Mouse (Mus musculus): ENCODE results near the gene Arglu1. TPM values are rescaled to one million over a fixed set of nuclear protein-coding genes. Genes with fewer than 3 reads are reported as not detected.

Arglu1 gene
- polyA plus RNA-seq, 1 experiment from 2014 or later: 197 TPM

DNA sequence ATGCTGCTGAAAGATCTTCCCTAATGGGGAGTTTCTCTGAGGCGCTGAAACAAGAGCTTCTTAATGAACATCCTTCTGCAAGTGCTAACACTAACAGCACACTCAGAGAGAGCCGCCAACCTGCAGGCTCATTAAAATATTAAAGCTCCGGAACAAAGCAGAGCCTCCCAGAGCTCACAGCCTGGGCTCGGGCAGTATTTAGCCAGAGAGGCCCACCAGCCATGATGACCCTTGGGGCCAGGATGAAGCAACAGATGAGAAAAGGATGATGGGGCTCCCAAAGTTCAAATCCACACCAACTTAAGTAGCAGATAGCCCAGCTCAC, 50.1 kb downstream of the Arglu1 start:
- peaks cover 25% of the 10 kb centered on the region for H3K4me1 ChIP-seq
- no peaks in the 10 kb centered on the region for H3K9me3 ChIP-seq
- H3K27ac ChIP-seq: no peak overlapping the region
- H3K4me2 ChIP-seq (replicated peaks): no peak overlapping the region
- 0 out of 2 replicates have a peak, but pooled peaks have one; percentile 31 for ATAC-seq (ENCODE audit: low FRiP score, low read depth)
- H3K27me3 ChIP-seq (replicated peaks): no peaks in the 10 kb centered on the region
- peaks cover 13% of the 10 kb centered on the region; the same call in 1 of the 2 replicates for H3K36me3 ChIP-seq
- no peak overlapping the region for H3K9ac ChIP-seq
- WGBS: 9% methylated on average over 4 of the region's 4 CpGs
- no peak overlapping the region for H3K4me3 ChIP-seq

DNA sequence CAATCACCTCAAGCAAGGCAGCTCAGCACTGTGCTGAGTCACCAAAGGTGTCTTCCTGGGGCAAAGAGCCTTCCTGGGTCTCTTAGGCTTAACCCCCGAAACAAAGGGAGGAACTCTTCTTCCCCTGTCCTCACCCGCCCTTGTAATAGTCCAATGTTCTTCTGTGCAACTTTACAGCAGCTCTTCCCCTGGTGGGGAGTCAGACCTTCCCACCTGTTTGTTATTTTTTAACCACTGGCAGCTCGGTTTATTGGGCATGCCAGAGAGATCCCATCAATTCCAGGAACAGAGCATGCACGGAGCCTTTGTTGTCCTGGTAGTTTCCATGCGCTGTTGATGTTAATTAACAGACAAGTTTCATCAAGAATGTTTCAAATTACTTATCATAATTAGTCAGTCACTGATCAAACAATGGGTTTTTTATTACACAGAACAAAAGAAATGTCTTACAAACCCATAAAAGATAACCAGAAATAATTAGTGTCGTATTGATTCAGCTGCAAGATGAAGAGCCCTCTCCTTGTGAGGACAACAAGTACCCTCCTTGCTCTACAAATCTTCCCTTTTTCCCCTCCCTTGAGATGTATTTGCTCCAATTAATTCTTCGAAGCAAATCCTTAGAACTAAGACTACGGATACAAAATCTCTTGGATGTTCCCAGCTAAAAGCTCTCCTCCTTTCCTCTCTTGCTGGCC, 50.6 kb downstream of the Arglu1 start:
- H3K4me1 ChIP-seq: peaks cover 23% of the 10 kb centered on the region
- no peaks in the 10 kb centered on the region for H3K9me3 ChIP-seq
- H3K9ac ChIP-seq: no peak overlapping the region
- 18% methylated on average over 8 of the region's 8 CpGs for WGBS
- no peak overlapping the region for H3K4me2 ChIP-seq (replicated peaks)
- H3K4me3 ChIP-seq: no peak overlapping the region
- H3K36me3 ChIP-seq: peaks cover 13% of the 10 kb centered on the region; the same call in 1 of the 2 replicates
- H3K27ac ChIP-seq: no peak overlapping the region
- no peaks in the 10 kb centered on the region for H3K27me3 ChIP-seq (replicated peaks)
- no peak for ATAC-seq (ENCODE audit: low FRiP score, low read depth)

DNA sequence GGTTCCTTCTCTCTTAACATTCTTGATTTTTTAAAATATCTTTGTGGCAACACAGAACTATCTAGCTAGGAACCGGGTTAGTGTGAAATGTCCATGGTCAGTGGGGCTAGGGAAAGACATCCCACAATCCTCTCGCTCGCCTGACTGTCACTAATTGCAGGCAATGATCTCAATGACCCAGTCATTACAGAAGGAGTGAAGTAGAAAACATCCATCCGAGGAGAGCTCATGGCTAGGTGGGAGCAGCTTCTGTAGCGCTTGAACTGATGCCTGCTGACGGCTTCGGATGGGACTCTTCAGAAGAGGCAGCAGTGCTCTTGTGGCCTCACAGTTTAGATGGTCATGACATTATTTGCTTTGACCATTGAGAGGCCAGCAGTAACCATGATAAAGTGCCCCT, 58.9 kb downstream of the Arglu1 start:
- Histone ChIP-seq H3K27me3 (replicated peaks) (no peaks in the 10 kb centered on the region), H3K27ac (no peak overlapping the region), H3K9me3 (no peaks in the 10 kb centered on the region), H3K4me2 (replicated peaks) (no peak overlapping the region), H3K9ac (no peak overlapping the region), H3K4me1 (peaks cover 14% of the 10 kb centered on the region; the same call in 1 of the 2 replicates), H3K4me3 (no peak overlapping the region), H3K36me3 (peaks cover 22% of the 10 kb centered on the region)
- 59% methylated on average over 7 of the region's 7 CpGs for WGBS
- no peak for ATAC-seq (ENCODE audit: low FRiP score, low read depth)

DNA sequence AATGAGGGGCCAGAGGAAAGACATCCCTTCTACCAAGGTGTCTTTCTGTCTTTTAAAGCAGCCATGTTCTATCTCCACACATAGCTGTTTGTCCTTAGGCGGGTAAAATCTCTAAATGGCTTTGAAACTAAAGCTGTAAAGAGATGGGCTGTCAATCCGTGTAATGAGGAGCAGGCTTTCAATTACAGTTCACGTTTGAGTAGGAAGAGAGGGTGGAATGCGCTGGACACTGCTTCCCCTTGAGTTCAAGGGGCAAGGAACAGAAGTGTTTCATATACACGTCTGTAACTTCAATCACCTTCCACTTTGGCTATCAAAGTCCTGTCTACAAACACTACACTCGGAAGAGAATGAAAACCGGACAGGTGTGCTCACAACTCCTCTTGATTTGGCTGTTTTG, 66.3 kb downstream of the Arglu1 start:
- Histone ChIP-seq H3K27me3 (replicated peaks) (no peaks in the 10 kb centered on the region), H3K4me2 (replicated peaks) (no peak overlapping the region), H3K4me1 (peaks cover 16% of the 10 kb centered on the region), H3K9ac (no peak overlapping the region), H3K36me3 (peaks cover 40% of the 10 kb centered on the region), H3K27ac (no peak overlapping the region), H3K9me3 (no peaks in the 10 kb centered on the region), H3K4me3 (no peak overlapping the region)
- WGBS: 69% methylated on average over 7 of the region's 7 CpGs
- ATAC-seq (ENCODE audit: low FRiP score, low read depth): no peak

DNA sequence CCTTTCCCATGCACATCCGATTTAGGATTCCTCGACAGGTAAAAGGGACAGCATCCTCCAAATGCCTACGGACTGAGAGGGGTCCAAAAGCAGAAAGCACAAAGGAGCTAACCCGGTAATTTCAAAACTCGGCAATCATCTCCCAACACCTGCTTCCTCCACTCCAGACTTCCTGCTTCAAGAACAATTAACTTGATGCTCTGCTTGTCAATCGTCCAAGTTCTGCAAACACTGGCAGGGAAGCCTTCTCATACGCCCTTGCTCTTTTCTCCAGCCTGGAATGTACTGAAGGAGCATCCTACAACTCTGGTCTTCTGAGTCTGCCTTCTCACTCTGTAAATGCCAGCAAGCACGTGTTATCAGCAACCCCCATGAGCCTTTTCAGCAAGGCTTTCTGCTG, 66.8 kb downstream of the Arglu1 start:
- no peak overlapping the region for H3K4me2 ChIP-seq (replicated peaks)
- no peak overlapping the region for H3K27ac ChIP-seq
- no peak overlapping the region for H3K9ac ChIP-seq
- no peaks in the 10 kb centered on the region for H3K9me3 ChIP-seq
- WGBS: 75% methylated on average over 8 of the region's 8 CpGs
- ATAC-seq (ENCODE audit: low FRiP score, low read depth): no peak
- no peak overlapping the region for H3K4me3 ChIP-seq
- no peaks in the 10 kb centered on the region for H3K27me3 ChIP-seq (replicated peaks)
- H3K36me3 ChIP-seq: peaks cover 45% of the 10 kb centered on the region
- peaks cover 16% of the 10 kb centered on the region for H3K4me1 ChIP-seq

DNA sequence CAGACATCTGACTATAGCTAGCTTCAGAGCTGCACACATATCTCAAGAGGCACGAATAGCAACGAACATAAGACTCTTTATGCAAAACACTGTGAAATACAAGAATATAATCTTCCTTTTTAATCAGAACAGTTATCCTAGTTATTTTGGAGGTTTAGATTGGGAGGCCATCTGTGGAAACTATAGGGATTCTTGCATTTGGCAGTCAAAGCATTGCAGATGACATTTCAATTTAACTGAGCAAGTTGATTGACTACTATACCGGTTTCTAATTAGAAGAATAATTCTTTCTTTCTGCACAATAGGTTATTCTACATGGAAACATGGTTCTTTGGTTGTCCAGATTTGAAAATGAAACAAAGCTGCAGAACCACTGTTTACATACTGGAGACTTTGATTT, 67.8 kb downstream of the Arglu1 start:
- H3K9ac ChIP-seq: no peak overlapping the region
- H3K4me1 ChIP-seq: peaks cover 16% of the 10 kb centered on the region
- no peak overlapping the region for H3K4me3 ChIP-seq
- H3K27me3 ChIP-seq (replicated peaks): no peaks in the 10 kb centered on the region
- ATAC-seq (ENCODE audit: low FRiP score, low read depth): no peak
- no peak overlapping the region for H3K4me2 ChIP-seq (replicated peaks)
- no peak overlapping the region for H3K27ac ChIP-seq
- no peaks in the 10 kb centered on the region for H3K9me3 ChIP-seq
- 93% methylated on average over 3 of the region's 3 CpGs for WGBS
- peaks cover 39% of the 10 kb centered on the region for H3K36me3 ChIP-seq

DNA sequence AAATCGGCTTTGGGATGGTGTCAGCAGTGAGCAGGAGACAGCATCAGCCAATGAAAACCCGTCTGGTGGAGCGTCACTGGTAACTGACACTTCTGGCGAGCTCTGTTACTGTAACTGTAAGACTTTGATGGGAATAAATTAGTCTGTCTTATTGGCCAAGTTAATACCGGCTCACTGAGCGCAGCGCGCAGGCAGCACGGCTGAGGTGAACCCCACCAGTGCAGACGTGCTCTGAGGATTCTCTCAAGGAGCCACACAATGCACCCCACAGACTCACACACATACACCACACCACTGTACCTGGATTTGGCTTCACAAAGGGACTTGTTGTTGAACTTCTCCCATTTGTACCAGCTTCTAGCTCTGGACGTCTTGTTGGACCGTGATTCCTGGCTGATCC, 68.3 kb downstream of the Arglu1 start:
- Histone ChIP-seq H3K9ac (no peak overlapping the region), H3K4me3 (no peak overlapping the region), H3K4me1 (peaks cover 16% of the 10 kb centered on the region), H3K27ac (no peak overlapping the region), H3K4me2 (replicated peaks) (no peak overlapping the region), H3K36me3 (peaks cover 40% of the 10 kb centered on the region), H3K27me3 (replicated peaks) (no peaks in the 10 kb centered on the region), H3K9me3 (no peaks in the 10 kb centered on the region)
- ATAC-seq (ENCODE audit: low FRiP score, low read depth): no peak
- WGBS: 91% methylated on average over 12 of the region's 12 CpGs

DNA sequence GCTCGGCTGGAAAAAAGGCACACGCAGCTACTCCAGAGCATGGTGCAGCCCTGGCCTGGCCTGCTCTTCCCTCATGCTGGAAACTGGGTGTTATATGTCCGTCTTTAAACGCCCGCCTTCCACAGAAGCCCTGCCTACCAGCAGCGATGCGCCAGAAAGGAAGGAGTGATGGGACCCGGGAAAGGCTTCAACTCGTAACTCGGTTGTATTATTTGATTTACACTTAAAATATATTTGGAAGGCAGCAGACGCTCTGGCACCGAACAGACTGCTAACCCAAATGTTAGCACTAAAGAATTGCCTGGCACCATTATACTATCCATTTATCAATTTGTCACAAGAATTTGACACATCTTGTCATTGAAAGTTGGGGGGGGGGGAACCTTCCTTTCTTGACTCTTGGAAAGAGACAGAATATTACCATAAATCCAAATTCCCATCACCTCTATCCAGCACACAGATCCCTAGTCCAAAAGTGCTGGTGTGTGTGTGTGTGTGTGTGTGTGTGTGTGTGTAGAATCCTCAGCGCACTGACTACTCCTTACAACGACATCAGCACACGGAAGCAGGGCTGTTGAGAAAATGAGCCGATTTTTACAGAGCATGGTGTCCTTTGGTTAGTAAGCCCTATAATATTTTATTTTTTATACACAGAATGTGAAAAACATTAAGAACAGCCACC, 68.9 kb downstream of the Arglu1 start:
- Histone ChIP-seq H3K4me1 (peaks cover 16% of the 10 kb centered on the region), H3K4me2 (replicated peaks) (no peak overlapping the region), H3K27me3 (replicated peaks) (no peaks in the 10 kb centered on the region), H3K9ac (no peak overlapping the region), H3K36me3 (peaks cover 46% of the 10 kb centered on the region), H3K4me3 (no peak overlapping the region), H3K9me3 (no peaks in the 10 kb centered on the region), H3K27ac (no peak overlapping the region)
- no peak for ATAC-seq (ENCODE audit: low FRiP score, low read depth)
- WGBS: 88% methylated on average over 16 of the region's 16 CpGs

DNA sequence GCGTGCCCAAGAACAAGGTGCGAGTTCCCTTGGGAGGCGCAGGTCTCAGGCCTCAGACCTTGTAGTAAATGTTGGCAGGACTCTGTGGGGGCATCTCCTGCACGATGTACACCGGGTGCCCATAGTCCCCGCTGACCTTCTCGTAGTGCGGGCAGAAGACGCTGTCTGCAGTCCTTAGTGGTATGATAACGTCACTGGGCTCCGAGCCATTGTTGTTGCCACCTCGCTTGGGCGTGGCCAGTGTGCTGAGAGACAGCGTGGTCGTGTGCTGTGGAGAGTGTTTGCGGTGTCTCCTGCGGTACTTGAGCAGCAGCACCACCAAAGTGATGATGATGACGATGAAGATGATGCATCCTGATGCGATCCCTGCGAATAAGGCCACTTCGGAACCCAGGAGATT, 69.8 kb downstream of the Arglu1 start:
- 0 out of 2 replicates have a peak, but pooled peaks have one; percentile 8 for ATAC-seq (ENCODE audit: low FRiP score, low read depth)
- peaks cover 46% of the 10 kb centered on the region for H3K36me3 ChIP-seq
- H3K27ac ChIP-seq: no peak overlapping the region
- no peak overlapping the region for H3K9ac ChIP-seq
- H3K4me2 ChIP-seq (replicated peaks): no peak overlapping the region
- H3K9me3 ChIP-seq: no peaks in the 10 kb centered on the region
- H3K27me3 ChIP-seq (replicated peaks): no peaks in the 10 kb centered on the region
- no peak overlapping the region for H3K4me3 ChIP-seq
- H3K4me1 ChIP-seq: peaks cover 16% of the 10 kb centered on the region
- WGBS: 92% methylated on average over 21 of the region's 21 CpGs

DNA sequence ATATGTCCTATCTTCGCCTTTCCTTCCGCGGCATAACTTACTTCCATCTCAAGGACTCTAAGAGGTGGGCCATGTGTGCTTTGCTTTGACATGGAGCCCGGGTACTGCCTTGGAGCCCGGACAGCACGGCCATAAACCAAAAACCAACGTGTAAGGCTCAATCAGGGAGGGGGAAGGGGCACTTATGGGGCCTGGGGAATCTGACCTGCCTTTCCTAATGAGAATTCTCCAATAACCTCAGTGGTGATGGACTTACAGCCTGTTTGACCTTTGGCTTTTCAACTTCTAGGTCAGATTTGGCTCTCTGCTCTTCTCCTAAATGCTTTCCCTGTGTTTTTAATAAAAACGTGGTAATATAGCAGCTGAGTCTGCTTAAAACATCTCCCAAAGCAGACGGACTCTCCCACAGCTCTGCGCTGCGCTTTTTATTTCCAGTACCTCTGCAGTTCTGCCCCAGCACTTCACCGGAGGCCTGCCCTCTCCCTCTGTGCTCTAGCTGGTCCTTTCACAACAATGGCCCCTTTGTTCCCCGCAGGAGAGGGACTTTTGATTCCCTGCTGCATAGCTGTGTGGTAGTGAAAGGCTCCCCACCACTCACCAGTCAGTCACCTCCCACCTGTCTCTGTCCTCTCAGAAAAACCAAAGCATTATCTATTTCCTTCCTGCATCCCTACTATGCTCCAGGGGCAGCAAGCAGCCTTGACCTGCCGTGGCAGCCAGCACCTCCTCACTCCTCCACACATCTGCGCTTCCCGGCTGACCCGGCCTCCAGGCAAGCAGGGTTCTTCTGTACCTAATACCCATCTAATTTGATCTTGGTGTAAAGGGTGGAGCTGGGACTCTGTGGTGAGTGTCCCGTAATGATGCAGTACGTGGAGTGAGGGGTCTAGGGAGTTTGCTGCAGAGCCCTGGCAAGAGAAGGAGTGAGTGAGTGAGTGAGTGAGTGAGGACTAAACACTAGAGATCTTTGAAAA, 70.8 kb downstream of the Arglu1 start:
- 20% methylated on average over 19 of the region's 19 CpGs for WGBS
- H3K27me3 ChIP-seq (replicated peaks): no peaks in the 10 kb centered on the region
- H3K4me2 ChIP-seq (replicated peaks): no peak overlapping the region
- H3K27ac ChIP-seq: 0 out of 2 replicates have a peak overlapping the region, but pooled peaks have one; percentile 0
- ATAC-seq (ENCODE audit: low FRiP score, low read depth): peak; percentile 67
- H3K9me3 ChIP-seq: no peaks in the 10 kb centered on the region
- H3K4me1 ChIP-seq: peaks cover 16% of the 10 kb centered on the region
- H3K4me3 ChIP-seq: no peak overlapping the region
- no peak overlapping the region for H3K9ac ChIP-seq
- H3K36me3 ChIP-seq: peaks cover 46% of the 10 kb centered on the region
